Mouse (Mus musculus) heart, adult 2 months (tissue): Measurements from ENCODE around the gene Higd1a.

Experiments used
- EP300 ChIP-seq: fragments of 200-500 bp; IDR thresholded peaks from 2 replicates; pipeline ENCODE4 v1.6.1; 2011; ENCODE audit warnings: low read depth, low read length, control low read depth; ENCODE audit not compliant: insufficient read depth
- POLR2A ChIP-seq: fragments of 200-500 bp; IDR thresholded peaks from 2 replicates; pipeline ENCODE4 v1.6.1; 2011; ENCODE audit warnings: mild to moderate bottlenecking, low read depth, low read length, control low read depth; ENCODE audit not compliant: insufficient read depth

DNA sequence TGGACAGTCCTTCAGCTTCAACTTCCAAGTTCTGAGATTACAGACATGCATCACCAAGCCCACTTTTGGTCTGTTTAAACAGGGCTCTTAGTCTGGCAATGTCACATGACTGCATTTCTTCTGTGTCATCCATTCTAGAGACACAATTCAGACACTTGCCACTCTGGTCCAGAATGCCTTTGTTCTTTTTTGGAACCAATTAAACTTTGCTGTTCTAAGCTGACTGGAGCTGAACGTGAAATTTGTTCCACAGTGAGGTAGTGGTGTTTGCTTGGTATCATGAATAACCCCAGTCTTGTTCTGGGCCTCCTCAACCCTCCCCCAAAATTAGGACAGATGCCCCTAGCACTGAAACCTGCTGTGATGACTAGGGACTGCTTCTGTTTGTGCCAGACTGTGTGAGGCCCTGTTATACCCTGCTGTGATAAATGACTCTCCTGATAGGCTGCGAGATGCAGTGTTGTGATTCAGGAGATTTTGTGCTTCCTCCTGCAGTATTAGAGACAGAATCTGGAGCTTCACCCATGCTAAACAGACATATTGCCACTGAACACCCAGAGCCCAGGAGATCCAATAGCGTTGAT is 7.4 kb upstream of the Higd1a start:
- TF ChIP-seq EP300 (no peak), POLR2A (no peak)
